Mouse (Mus musculus) adrenal gland, postnatal 4 days (tissue): ENCODE data around the gene Suv39h1. TPM values are rescaled to one million over a fixed set of nuclear protein-coding genes. Genes with fewer than 3 reads are reported as not detected.
"Not testable (repeated sequence)": the region's sequence is repeated elsewhere in the genome, so short reads cannot be mapped to it uniquely, and the experiment has no call there.

ENCODE experiments used
- DNase-seq, 2 experiments: peaks; one replicate each; pipeline ENCODE4 v3.0.0; 2021 to 2022; ENCODE audit warnings: low spot score in 2 of 2, mixed read lengths in 2 of 2
- long read RNA-seq, 2 experiments: library from polyadenylated mRNA; stranded (forward); transcript quantifications; one replicate each; pipeline ENCODE4 v2.0.0; 2021
- total RNA-seq, 2 experiments: library from RNA; stranded (reverse); gene quantifications; 2 replicates each; pipeline ENCODE4 v1.2.3; 2021

The Suv39h1 gene
- 10 to 100 TPM; 28.9 to 30.0 TPM for total RNA-seq
- long read RNA-seq, experiment 1, partial matches to known transcripts = 2 of 14 reads
- long read RNA-seq, experiment 1, other reads (novel, unspliced or antisense) = 4 of 14 reads
- long read RNA-seq, experiment 2, transcript Suv39h1-203 (6 exons, 3,116 nt) = major isoform, 10 of 38 reads
- long read RNA-seq, experiment 2, transcript Suv39h1-202 (6 exons, 2,778 nt) = minor isoform, 9 of 38 reads
- long read RNA-seq, experiment 2, partial matches to known transcripts = 9 of 38 reads
- long read RNA-seq, experiment 2, other reads (novel, unspliced or antisense) = 7 of 38 reads

DNA sequence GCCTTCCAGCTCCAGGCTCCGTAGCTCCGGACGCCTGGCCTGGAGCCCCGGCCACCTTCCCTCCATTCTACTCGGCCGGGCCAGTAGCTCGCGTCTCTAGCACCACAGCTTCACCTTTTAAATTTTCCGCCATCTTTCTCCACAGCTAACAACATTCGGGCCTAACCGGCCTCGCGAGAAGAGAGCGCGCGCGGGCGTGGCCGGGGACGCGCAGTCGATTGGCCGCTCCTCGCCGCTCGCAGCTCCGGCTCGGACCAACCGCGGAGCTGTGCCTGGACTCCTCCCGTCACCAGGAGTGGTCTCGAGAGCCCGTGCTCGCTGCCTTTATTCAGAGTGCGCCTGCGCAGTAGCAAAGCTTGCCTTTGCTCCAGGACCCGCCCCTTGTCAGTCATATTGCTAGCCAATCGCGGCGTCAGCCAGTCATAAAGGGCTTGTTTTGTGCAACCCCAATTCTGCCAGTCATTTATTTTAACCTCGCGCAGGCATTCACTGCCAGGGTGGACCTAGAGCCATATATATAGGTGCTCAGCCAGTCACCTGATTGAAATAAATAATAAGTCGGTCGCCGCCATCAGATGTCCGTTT is at the start of gene Suv39h1:
Suv39h1 (minus strand) TSS at position 331 of the 585 bp plus-strand sequence.
- DNase-seq = peak; percentile 61 to 67

DNA sequence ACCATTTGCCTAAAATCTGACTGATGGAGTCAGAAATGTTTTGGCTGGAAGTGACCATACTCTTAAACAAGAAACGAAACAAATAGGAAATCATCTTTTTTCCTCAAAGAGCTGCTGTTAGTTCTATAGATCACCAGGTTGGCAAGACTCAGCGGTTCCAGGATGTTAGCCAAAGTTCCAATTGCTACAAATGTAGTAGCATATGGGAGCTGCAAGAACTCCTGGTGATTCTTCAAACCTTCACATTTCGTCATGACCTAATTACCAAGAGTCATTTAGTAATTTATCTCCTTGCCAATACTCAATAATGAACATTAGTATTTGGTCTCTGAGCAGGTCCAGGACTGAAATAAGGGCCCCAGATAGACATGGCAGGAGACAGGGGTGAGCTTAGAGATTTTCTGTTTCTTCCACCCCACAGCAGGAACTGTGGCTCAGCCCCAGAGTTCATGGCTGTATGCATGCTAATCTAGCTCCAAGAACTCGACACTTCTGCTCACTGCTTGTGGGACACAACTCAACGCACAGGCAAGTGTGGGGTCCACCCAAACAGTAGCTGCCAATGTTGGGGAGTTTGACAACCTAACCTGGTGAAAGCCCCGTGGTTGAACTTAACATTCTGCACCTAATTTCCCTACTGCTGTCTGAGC is 49.4 kb upstream of the Suv39h1 start:
- DNase-seq = no peak

DNA sequence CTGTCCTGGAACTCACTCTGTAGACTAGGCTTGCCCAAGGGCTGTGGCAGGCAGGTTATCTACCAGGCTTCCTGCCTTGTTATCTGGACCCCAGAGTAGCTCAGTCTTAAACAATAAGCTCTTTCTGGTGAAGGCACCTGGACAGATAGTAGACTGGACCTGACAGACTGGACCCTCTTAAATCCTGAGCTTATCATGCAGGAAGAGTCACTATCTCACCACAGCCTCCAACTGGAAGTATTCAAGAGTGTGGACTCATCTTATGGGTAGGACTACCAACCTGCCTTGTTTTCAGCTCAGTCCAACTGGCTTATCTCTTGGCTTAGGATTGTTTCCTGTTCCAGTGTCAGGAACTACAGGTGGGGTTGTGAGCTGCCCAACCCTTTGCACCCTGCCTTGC is 42.7 kb upstream of the Suv39h1 start:
- no peak for DNase-seq

DNA sequence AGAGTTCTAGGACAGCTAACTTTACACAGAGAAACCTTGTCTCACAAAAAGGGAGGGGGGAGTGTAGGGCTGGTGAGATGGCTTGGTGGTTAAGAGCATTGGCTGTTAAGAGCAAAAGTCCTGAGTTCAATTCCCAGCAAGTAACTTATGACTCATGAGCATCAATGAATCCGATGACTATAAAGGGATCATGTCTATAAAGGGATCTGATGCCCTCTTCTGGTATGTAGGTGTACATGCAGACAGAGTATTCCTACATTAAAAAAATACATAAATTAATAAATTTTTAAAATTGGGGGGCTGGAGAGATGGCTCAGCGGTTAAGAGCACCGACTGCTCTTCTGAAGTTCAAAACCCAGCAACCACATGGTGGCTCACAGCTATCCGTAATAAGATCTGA is 40.7 kb upstream of the Suv39h1 start:
- DNase-seq = no peak

DNA sequence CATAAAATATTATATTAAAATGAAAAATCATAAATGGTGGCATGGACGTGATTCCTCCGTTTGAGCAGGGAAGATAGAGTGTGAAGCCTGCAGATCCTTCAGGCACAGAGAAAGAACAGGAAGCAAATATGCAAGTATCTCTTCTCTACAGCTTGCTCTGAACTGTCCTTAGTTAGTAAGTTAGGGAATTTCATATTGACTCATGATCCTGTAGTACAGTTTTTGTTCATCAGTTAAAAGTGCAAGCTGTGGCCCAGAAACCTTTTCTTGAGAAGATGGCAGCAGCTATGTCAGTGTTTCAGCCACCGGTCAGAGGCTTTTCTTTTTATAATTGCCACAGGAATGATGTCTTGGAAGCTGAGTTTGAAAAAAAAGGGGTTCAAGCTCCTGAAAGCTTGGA is 30.5 kb upstream of the Suv39h1 start:
- DNase-seq = no peak

DNA sequence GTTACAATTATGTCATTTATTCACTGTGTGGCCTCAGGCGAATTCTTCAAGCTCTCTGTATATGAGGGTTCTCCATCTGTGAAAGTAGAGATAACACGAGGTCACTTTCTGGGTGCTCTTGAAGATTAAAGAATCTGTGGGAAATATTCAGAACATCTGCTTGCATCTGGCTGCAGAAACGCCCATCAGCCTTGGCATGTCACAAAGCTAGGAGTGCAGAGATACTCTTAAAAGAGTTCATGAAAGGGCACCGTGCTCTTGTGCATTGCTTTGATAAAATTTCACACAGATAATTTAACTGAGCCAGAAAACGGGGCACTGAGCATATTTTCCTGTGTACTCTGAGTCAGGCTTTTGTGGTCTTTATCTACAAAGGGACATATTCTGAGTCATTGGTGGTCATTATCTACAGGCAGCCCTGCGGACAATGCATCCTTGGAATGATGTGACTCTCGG is 27.7 kb upstream of the Suv39h1 start:
- DNase-seq = no peak

DNA sequence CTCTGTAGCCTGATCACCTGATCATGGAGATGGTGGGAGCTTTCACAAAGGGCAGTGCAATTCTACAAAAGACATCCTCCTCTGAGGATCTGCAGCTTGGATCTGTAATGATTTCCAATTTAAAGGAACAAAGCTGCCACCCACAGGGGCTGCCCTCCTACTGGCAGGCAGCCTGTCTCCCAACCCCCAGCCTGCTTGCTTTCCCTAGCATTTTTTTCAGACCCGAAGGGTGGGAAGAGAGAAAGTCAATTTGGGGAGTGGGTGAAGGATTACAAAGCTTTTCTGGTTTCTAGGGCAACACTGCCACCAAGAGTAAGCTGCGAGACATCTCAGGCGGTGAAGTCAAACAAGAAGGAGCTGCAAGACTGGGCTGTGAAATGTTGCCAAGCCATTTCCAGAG is 26.5 kb upstream of the Suv39h1 start:
- no peak for DNase-seq

DNA sequence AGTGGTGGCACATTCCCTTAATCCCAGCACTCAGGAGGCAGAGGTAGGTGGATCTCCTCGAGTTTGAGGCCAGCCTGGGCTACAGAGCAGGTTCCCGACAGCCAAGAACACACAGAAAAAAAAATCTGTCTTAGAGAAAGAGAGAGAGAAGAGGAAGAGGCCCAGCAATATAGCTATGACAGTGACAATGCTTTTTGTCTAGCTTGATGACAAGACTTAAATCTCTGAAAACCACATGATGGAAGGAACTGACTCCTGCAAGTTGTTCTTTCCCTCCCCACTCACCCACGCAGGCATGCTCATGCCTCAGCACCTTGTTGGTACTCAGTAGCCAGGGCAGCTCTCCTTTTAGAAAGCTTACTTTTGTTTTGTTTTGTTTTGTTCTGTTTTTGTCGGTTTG is 24.9 kb upstream of the Suv39h1 start:
- no peak for DNase-seq

DNA sequence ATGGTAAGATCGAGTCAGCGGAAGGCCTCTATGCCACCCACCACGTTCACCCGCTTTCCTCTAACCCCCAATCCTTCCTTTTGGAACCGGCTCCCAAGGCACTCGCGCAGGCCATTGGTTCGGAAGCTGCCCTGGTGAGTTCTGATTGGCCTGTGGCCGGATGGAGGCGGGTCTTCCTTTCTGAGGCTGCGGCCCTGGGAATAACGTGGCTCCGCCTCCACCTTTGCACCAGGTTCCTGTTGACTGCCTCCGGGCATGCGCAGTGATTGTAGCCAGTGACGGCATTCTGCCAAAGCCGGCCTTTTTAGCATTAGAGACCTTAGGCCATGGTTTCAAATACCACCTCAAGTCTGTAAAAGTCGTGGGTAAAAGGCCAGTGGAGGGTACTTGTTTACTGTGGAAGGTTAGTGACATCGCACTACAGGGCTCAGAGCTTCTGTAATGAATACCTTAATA is 22.3 kb upstream of the Suv39h1 start:
- peak; percentile 66 to 77 for DNase-seq

DNA sequence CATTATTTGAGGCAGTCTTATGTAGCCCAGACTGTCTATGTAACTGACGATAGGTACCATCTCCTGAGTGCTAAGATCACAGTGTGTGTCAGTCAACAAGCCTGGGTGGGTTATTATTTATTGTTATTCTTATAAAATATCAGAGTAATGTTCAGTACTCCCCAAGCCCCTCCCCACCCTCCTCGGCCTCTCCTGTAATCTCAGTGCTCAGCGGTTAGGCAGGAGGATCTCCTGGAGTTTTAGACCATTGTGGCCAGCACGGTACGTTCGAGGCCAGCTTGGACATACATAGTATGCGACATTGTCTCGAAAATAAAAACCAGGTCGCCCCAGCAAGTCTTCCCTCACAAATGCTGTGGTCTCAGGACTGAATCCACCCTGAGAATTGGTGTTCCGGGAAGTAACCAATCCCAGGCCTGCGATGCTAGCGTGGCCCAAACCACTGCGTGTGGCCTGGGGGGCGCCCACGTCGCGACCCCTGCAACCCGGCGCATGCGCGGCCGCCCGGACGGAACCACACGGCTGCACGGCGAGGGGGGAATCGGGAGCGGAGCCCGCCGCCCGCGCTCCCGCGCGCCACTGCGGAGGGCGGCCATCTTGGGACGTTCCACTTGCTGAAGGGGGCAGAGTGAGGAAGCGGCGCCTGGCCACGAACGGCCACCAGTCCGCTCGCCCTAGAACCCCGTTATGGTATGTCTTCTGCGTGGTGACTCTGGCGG is 21.7 kb upstream of the Suv39h1 start:
- DNase-seq = peak; percentile 51 to 69

DNA sequence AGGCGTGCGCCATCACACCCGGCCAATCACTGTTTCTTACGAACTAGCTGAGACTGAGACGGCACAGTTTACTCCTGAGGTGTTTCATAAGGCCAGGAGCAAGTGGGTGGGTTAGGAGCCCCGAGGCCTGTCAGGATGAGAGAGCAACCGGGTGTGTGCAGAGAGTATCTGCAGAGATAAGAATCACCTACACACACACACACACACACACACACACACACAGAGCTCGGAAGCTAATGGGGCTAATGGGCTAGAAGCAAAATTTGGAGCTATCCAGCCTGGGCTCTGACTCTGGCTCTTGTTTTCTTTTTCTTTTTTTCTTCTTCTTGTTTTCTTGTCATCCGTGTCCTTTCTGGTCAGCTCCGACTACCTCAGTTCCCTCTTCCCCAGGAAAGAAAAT is 21.0 kb upstream of the Suv39h1 start:
- no peak for DNase-seq

DNA sequence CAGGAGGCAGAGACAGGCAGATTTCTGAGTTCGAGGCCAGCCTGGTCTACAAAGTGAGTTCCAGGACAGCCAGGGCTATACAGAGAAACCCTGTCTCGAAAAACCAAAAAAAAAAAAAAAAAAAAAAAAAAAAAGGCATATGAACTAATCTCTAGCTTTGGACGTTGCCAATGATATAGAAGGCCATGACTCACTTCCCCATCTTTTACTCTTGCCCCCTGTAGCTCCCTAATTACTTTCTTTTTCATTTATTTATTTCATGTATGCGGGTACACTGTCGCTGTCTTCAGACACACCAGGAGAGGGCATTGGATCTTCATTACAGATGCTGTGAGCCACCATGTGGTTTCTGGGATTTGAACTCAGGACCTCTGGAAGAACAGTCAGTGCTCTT is 16.4 kb upstream of the Suv39h1 start:
- DNase-seq = not testable (repeated sequence)

DNA sequence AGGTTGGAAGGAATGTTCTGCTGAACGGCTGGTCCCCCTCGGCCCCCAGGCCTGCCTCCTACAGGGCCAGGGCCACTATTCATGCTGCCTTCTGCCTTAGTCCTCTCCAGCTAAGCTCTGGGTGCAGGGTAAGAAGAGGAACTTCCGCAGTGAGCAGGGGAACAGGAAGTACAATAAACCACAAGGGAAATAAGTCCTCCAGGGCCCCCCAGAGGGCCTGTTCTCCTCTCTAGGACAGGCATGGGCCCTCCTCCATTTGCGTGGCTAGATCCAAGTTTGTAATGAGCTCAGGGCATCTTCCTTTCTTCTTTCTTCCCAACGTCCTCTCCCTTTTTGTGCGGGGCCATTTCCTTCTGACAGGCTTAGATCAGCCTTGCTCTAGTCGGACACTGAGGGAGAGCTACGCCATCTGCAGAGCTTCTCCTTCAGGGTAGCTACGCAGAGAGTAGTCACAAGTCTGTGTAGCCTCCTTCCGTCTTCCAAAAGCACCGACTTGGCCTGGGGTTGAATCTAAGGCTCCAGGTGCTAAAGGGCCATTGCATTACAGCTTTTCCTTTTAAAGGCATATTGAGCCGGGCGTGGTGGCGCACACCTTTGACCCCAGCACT is 15.9 kb upstream of the Suv39h1 start, which contains the start of gene Was:
Was (minus strand) TSS at position 153 of the 608 bp plus-strand sequence.
- no peak for DNase-seq

DNA sequence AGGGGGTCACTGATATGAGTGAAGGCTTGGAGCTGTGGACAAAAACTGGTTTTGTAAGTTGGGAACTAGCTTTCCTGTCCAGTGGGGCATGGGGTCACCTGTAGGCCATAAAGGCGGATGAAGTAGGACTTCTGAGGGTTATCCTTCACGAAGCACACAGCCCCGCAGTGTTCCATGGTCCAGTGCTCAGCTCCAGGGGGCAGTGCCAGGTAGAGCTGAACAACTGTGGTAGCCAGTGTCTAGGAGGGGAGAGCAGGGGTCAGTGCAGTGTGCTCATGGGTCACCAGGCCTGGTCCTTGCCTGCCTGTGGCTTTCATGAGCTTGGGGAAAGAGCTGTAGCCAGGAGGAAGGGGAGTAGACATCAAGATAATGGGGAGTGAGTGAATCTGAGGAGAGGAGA is 15.2 kb upstream of the Suv39h1 start:
- DNase-seq = no peak

DNA sequence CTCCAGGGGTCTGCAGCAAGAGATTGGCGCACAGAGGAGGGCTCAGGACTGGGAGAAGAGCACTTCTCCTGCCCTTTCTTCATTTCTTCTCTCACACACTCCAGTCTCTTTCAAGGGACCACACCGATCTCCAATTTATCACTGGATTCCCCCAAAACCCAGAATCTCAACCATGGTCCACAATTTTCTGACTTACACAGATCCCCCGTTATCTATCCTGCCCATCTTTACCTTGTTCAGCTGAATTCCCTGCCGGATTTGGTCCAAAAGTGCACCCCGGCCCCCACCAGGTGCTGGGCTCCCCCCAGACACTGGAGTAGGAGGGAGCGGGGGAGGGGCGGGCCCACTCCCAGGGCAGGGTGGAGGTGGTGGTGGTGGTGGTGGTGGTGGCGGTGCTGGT is 11.1 kb upstream of the Suv39h1 start:
- no peak for DNase-seq

DNA sequence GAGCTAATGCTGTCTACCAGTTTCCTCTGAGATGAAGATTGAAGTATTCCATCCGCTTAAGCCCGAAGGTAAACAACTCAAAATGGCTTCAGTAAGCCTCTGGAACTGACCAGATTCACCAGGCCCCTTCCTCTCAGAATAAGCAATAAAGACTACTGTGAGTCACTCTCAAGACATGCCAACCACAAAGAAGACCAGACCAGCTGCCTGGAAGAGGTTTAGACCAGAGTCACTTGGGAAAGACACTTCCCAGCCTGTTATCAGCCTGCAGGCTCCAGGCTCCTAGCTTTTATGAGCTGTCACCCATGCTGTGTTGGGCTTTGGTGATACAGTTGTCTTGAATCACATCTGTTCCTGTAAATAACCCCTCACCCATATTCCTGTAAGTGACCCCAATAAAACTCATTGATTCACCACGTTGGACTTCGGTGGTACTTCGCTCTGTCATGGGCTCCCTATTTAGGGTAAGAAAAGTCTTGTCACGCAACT is 10.3 kb upstream of the Suv39h1 start:
- DNase-seq = no peak

DNA sequence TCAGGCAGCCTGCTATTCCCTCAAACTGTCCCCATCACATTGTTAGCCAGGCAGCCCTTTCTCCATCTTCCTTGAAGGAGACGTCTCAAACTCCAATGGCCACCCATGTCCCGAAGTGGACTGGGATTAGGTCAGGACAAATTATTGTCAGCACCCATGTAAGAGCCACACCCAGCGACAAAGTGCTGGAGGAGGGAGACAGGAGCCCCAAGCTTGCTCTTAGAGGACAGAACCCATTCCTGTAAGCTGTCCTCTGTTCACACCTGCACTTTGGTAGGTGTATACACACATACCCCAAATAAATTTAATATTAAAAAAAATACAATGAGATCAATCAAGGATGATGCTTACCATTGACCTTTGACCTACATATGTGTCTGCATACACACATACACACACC is 544 bp upstream of the Suv39h1 start:
- no peak for DNase-seq

DNA sequence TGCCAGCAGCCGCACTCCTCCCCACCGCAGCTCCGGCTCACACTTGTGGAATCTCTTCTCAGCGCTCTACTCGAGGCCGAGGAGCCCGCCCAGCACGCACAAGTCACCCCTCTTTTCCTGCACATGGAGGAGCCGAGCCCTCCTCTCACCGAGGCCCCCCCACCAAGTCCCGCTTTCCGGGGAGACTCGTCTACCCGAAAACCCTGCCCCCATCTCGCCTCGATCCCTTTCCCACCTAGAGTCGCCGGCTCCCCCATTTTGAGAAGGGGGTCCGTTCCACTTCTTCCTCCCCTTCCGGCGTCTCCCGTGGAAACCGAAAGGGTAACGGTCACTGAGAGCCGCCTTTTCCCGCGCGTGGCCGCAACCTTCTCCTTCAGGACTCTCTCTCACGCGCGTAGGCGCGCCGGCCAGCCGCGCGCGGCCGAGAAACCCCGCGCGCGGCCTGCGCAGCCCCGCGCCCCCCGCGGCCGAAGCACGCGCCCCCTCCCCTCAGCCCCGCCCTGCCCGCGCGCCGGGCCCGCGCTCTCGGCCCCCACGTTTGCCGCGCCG is 605 bp downstream of the Suv39h1 start:
- peak in 1 of 2 experiments; percentile 4 for DNase-seq

DNA sequence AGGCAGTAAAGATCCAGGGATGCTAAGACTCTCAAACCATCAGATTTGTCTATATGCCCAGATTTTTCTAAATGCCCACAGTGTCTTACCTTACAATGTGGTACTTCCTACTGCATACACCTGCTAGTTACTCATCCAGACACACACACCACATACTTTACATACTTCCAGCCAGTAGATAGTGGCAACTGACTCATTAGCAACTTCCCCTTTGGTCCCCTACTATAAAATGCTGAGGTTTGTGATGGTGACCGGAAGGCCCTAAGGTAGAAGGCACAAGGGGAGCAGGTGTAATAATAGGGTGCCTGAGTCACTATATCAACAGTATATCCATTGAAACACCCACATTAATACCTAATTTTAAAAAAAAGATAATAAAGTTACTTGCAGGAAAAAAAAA is 5.4 kb downstream of the Suv39h1 start:
- DNase-seq = no peak

DNA sequence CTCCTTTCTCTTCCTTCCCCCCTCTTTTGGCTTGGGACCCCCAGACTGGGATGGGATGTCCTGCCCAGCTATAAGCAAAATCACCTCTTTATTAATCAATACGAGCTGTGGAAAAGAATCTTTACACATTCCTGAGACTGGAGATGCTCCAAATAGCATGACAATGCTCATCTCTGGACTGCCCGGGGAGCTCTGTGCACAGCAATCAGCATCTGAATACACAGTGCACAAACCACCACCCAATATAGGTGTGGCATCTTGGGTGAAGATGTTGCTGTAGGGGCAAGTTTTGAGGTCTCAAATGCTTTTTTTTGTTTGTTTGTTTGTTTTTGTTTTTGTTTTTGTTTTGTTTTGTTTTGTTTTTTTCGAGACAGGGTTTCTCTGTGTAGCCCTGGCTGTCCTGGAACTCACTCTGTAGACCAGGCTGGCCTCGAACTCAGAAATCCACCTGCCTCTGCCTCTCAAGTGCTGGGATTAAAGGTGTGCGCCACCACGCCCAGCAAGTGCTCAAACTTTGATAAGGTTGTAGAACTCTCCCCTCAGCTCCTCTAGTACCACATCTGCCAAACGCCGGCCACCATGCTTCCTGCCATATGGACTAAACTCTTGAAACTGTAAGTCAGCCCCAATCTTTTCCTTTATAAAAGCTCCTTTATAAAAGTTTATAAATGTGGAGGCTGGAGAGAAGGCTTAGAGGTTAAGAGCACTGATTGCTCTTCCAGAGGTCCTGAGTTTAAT is 23.3 kb downstream of the Suv39h1 start:
- DNase-seq = not testable (repeated sequence)
